Mouse (Mus musculus) forebrain, embryonic 11.5 days (tissue): ENCODE results near the gene Smok2b. TPM values are rescaled to one million over a fixed set of nuclear protein-coding genes. Genes with fewer than 3 reads are reported as not detected.
"Not testable (repeated sequence)": the region's sequence is repeated elsewhere in the genome, so short reads cannot be mapped to it uniquely, and the experiment has no call there.

Experiments used
- ATAC-seq: fragments of 200-750 bp; cut with Nextera tagmentation; replicated peaks from 2 replicates; pipeline ENCODE4 v1.8.0; 2017; ENCODE audit warnings: moderate TSS enrichment; ENCODE audit not compliant: low FRiP score
- DNase-seq: peaks from one replicate; pipeline ENCODE4 v3.0.0-alpha.2; 2017; ENCODE audit warnings: low spot score
- H3K27ac ChIP-seq: fragments of 300-500 bp; sonication (generic); 2 replicates; pipeline ENCODE4 v1.5.1; 2014; ENCODE audit warnings: low read depth, low read length
- H3K27me3 ChIP-seq: fragments of 300-500 bp; sonication (generic); 2 replicates; pipeline ENCODE4 v1.6.1; 2014; ENCODE audit warnings: mild to moderate bottlenecking, low read length, mixed read lengths; ENCODE audit not compliant: control insufficient read depth, insufficient read depth
- H3K36me3 ChIP-seq: fragments of 300-500 bp; sonication (generic); 2 replicates; pipeline ENCODE4 v1.6.1; 2014; ENCODE audit warnings: mild to moderate bottlenecking, low read length, moderate library complexity, mixed read lengths; ENCODE audit not compliant: control insufficient read depth, insufficient read depth
- H3K4me1 ChIP-seq: fragments of 300-500 bp; sonication (generic); replicated peaks from 2 replicates; pipeline ENCODE4 v1.6.1; 2014; ENCODE audit warnings: low read length, mixed read lengths; ENCODE audit not compliant: control insufficient read depth, insufficient read depth
- H3K4me2 ChIP-seq: fragments of 300-500 bp; sonication (generic); 2 replicates; pipeline ENCODE4 v1.6.1; 2014; ENCODE audit warnings: low read depth, mild to moderate bottlenecking, low read length, moderate library complexity, mixed read lengths; ENCODE audit not compliant: severe bottlenecking
- H3K4me3 ChIP-seq: fragments of 300-500 bp; sonication (generic); 2 replicates; pipeline ENCODE4 v1.5.1; 2014; ENCODE audit warnings: low read depth, low read length
- H3K9ac ChIP-seq: fragments of 300-500 bp; sonication (generic); 2 replicates; pipeline ENCODE4 v1.6.1; 2014; ENCODE audit warnings: low read length
- H3K9me3 ChIP-seq: fragments of 300-500 bp; sonication (generic); 2 replicates; pipeline ENCODE4 v1.6.1; 2016; ENCODE audit warnings: low read length, mixed read lengths; ENCODE audit not compliant: control insufficient read depth
- WGBS: fragments of 180-500 bp; shearing (Covaris S2); extraction: QIAGEN DNeasy Blood & Tissue Kit; methylation state at CpG from one replicate; pipeline ENCODE4 v1.1.7; 2014; 5-methylcytosine and 5-hydroxymethylcytosine counted together
- polyA plus RNA-seq: library from polyadenylated mRNA; unstranded; fragments of >200 nt; fragmentation: Nextera tagmentation; extraction: Ambion mirVana; gene quantifications from 2 replicates; pipeline ENCODE4 v1.2.1, GENCODE M21; 2014

Smok2b gene
- polyA plus RNA-seq, 1 experiment from 2014 or later, result not detected

GRCm38 (mm10) chr17:13198812-13199211 is 31.2 kb upstream of the Smok2b start:
- peaks cover 27% of the 10 kb centered on the region for H3K9me3 ChIP-seq
- H3K36me3 ChIP-seq, H3K4me3 ChIP-seq, H3K4me1 ChIP-seq, H3K27me3 ChIP-seq, H3K27ac ChIP-seq, H3K9ac ChIP-seq, ATAC-seq, H3K4me2 ChIP-seq, DNase-seq: not testable (repeated sequence)
- WGBS, result 85% methylated on average over 2 of the region's 2 CpGs

- H3K9me3 ChIP-seq, result peaks cover 27% of the 10 kb centered on the region
- ATAC-seq (peak; percentile 64), DNase-seq (peak; percentile 47)
- not testable (repeated sequence) for H3K4me3 ChIP-seq, H3K27me3 ChIP-seq, H3K4me2 ChIP-seq, H3K9ac ChIP-seq, H3K4me1 ChIP-seq, H3K27ac ChIP-seq, H3K36me3 ChIP-seq
- 86% methylated on average over 8 of the region's 9 CpGs for WGBS
These were observed 30.1 kb upstream of the Smok2b start for GRCm38 (mm10) chr17:13199880-13200409.

GRCm38 (mm10) chr17:13201551-13201950 is 28.5 kb upstream of the Smok2b start:
- not testable (repeated sequence) for H3K9ac ChIP-seq, H3K27ac ChIP-seq, H3K4me1 ChIP-seq, H3K4me2 ChIP-seq, H3K27me3 ChIP-seq, DNase-seq, ATAC-seq, H3K36me3 ChIP-seq, H3K4me3 ChIP-seq
- 93% methylated on average over 4 of the region's 4 CpGs for WGBS
- peaks cover 21% of the 10 kb centered on the region for H3K9me3 ChIP-seq

GRCm38 (mm10) chr17:13202453-13203107 is 27.5 kb upstream of the Smok2b start:
- H3K4me1 ChIP-seq, DNase-seq, H3K9ac ChIP-seq, H3K27me3 ChIP-seq, ATAC-seq, H3K4me3 ChIP-seq, H3K4me2 ChIP-seq, H3K36me3 ChIP-seq, H3K27ac ChIP-seq: not testable (repeated sequence)
- H3K9me3 ChIP-seq, result peaks cover 31% of the 10 kb centered on the region
- 76% methylated on average over 2 of the region's 3 CpGs for WGBS

GRCm38 (mm10) chr17:13205247-13205646 is 24.8 kb upstream of the Smok2b start:
- not testable (repeated sequence) for H3K9ac ChIP-seq, H3K4me2 ChIP-seq, H3K4me3 ChIP-seq, H3K36me3 ChIP-seq, H3K27me3 ChIP-seq, DNase-seq, ATAC-seq, H3K27ac ChIP-seq, H3K4me1 ChIP-seq
- H3K9me3 ChIP-seq, result peaks cover 33% of the 10 kb centered on the region
- 70% methylated on average over 1 of the region's 1 CpGs for WGBS

- DNase-seq, result no peak
- ATAC-seq, result 0 out of 2 replicates have a peak, but pooled peaks have one; percentile 31
- Histone ChIP-seq H3K4me2 (no peak overlapping the region), H3K9me3 (peaks cover 30% of the 10 kb centered on the region), H3K4me1 (no peaks in the 10 kb centered on the region), H3K4me3 (no peak overlapping the region), H3K27me3 (no peaks in the 10 kb centered on the region), H3K36me3 (no peaks in the 10 kb centered on the region), H3K9ac (no peak overlapping the region), H3K27ac (no peak overlapping the region)
- 90% methylated on average over 2 of the region's 2 CpGs for WGBS
These were observed 23.6 kb upstream of the Smok2b start for GRCm38 (mm10) chr17:13206491-13206890.

GRCm38 (mm10) chr17:13208460-13208859 is 21.6 kb upstream of the Smok2b start:
- H3K4me3 ChIP-seq, ATAC-seq, H3K27ac ChIP-seq, H3K27me3 ChIP-seq, DNase-seq, H3K36me3 ChIP-seq, H3K4me1 ChIP-seq, H3K9ac ChIP-seq, H3K4me2 ChIP-seq: not testable (repeated sequence)
- peaks cover 46% of the 10 kb centered on the region for H3K9me3 ChIP-seq

- Histone ChIP-seq H3K4me2 (no peak overlapping the region), H3K4me3 (no peak overlapping the region), H3K27me3 (no peaks in the 10 kb centered on the region), H3K4me1 (no peaks in the 10 kb centered on the region), H3K36me3 (0 out of 2 replicates have a peak, but pooled peaks cover 2% of the 10 kb centered on the region), H3K9me3 (peaks cover 74% of the 10 kb centered on the region), H3K9ac (no peak overlapping the region), H3K27ac (no peak overlapping the region)
- WGBS, result 76% methylated on average over 7 of the region's 7 CpGs
- ATAC-seq (no peak), DNase-seq (peak; percentile 53)
These were observed 17.8 kb upstream of the Smok2b start for GRCm38 (mm10) chr17:13212136-13212850.
